Mouse (Mus musculus): Measurements from ENCODE around the gene Dlg2.

DNA sequence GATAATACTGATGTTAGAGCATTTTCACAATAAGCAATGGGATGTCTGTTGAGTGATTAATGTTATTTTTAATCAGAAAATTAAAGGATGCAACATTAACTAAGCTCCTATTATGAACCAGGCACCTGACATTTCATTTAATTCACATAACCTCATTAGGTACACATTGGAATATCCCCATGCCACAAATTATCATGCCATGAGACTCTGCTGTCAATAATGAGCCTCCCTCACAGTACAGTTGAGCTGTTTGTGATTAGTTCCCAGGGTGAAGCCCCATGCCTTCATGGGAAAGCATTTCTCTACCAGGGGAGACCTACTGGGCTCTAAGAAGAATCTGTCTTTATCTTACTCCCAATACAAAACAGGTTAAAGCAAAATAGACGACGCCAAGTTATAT lies 697.1 kb downstream of the Dlg2 start:
- TF ChIP-seq CTCF (IDR thresholded peaks at IDR 0.05; ENCODE audit: low read depth, low read length) (no peak), POLR2A (IDR thresholded peaks at IDR 0.05; ENCODE audit: borderline replicate concordance, low read depth, low read length) (no peak)

Measured in bone marrow macrophage, adult 2 months (primary cell).